Mouse (Mus musculus) liver, embryonic 11.5 days (tissue): ENCODE measurements around the gene Smyd3. TPM values are rescaled to one million over a fixed set of nuclear protein-coding genes. Genes with fewer than 3 reads are reported as not detected.
A peak's percentile ranks its signal among the peaks of the same experiment; 100 is the strongest.

Experiments used
- ATAC-seq: fragments of 200-750 bp; cut with Nextera tagmentation; replicated peaks from 2 replicates; pipeline ENCODE4 v1.8.0; 2017; ENCODE audit warnings: moderate number of reproducible peaks, mild to moderate bottlenecking, moderate TSS enrichment, moderate library complexity; ENCODE audit not compliant: low FRiP score
- DNase-seq: peaks from one replicate; pipeline ENCODE4 v3.0.0-alpha.2; 2017; ENCODE audit warnings: low spot score
- H3K27ac ChIP-seq: fragments of 300-500 bp; sonication (generic); 2 replicates; pipeline ENCODE4 v1.5.1; 2014; ENCODE audit warnings: mild to moderate bottlenecking, low read depth, low read length, control low read depth
- H3K27me3 ChIP-seq: fragments of 300-500 bp; sonication (generic); replicated peaks from 2 replicates; pipeline ENCODE4 v1.6.1; 2014; ENCODE audit warnings: low read length, mixed read lengths; ENCODE audit not compliant: control insufficient read depth, insufficient read depth
- H3K36me3 ChIP-seq: fragments of 300-500 bp; sonication (generic); 2 replicates; pipeline ENCODE4 v1.6.1; 2014; ENCODE audit warnings: mild to moderate bottlenecking, low read length, moderate library complexity, mixed read lengths; ENCODE audit not compliant: control insufficient read depth, insufficient read depth
- H3K4me1 ChIP-seq: fragments of 300-500 bp; sonication (generic); replicated peaks from 2 replicates; pipeline ENCODE4 v1.6.1; 2014; ENCODE audit warnings: low read length, mixed read lengths; ENCODE audit not compliant: control insufficient read depth, insufficient read depth
- H3K4me2 ChIP-seq: fragments of 300-500 bp; sonication (generic); 2 replicates; pipeline ENCODE4 v1.6.1; 2014; ENCODE audit warnings: mild to moderate bottlenecking, control low read depth, moderate library complexity
- H3K4me3 ChIP-seq: fragments of 300-500 bp; sonication (generic); 2 replicates; pipeline ENCODE4 v1.5.1; 2014; ENCODE audit warnings: low read depth, low read length, control low read depth
- H3K9ac ChIP-seq: fragments of 300-500 bp; sonication (generic); 2 replicates; pipeline ENCODE4 v1.6.1; 2014; ENCODE audit warnings: low read depth, low read length, control low read depth
- H3K9me3 ChIP-seq: fragments of 300-500 bp; sonication (generic); 2 replicates; pipeline ENCODE4 v1.6.1; 2016; ENCODE audit warnings: low read length, inconsistent platforms, mixed read lengths; ENCODE audit not compliant: control insufficient read depth
- WGBS: fragments of 180-500 bp; shearing (Covaris S2); extraction: QIAGEN DNeasy Blood & Tissue Kit; methylation state at CpG from one replicate; pipeline ENCODE4 v1.1.7; 2014; 5-methylcytosine and 5-hydroxymethylcytosine counted together
- polyA plus RNA-seq: library from polyadenylated mRNA; unstranded; fragments of >200 nt; fragmentation: Nextera tagmentation; extraction: Ambion mirVana; gene quantifications from 2 replicates; pipeline ENCODE4 v1.2.1, GENCODE M21; 2014

The Smyd3 gene
- polyA plus RNA-seq, 1 experiment from 2014 or later = 17.3 TPM

DNA sequence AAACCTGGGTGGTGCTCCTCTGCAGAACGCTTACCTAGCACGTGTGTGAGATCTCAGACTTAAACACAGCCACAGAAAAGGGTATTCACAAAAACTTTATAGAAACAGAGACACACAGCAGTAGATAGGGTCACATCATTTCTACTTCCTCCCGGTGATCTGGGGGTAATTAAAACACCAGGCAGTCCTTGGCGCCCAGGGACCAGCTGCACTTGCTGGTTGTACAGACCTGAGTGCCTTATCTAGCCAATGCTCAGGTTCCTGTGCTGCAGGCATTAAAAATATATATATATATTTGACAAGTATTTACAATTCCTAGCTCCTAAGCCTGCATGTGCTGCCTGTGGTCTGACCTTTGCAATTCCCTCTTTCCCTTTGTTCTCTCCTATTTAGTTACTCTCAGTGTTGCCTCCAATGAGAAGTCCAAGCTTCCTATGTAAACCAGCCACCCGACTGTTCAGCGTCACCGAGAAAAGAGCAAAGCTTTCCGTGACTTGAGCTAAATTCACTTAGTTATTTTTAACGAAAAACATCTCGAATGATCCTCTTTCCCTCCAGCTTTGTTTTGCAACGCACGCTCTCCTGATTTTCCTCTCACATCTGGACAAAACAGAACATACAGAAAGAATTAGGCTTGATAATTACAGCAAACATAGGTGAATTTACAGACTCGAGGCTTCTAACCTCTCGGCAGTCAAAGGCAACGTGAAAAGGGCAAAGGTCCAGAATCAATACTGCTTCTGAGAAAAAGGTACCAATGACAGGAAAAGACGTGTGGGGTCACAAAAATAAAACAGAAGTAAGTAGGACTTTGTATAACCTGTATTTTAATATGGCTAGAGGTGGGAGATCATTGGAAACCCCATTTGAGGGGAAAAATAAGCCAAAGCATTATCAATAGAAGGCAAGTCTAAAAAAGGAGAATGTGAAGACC, 409.8 kb downstream of the Smyd3 start:
- DNase-seq (no peak), ATAC-seq (no peak)

DNA sequence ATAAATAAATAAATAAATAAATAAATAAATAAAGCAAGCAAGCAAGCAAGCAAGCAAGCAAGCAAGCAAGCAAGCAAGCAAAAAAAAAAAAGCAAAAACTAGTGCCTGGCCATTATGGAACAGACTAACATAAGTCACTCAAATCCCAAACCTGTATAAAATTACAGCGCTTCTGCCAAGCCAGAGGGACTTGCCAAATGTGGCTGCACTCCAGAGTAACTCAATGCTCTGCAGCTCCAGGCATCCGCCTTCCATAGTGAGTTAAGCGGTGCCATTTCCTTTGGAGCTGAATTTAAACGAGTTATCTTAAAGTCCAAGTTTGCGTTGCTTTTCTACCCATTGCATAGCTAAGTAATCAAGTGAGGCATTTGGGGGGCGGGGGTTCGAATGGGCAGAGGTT, 410.6 kb downstream of the Smyd3 start:
- DNase-seq (no peak), ATAC-seq (no peak)
- Histone ChIP-seq H3K4me1 (peaks cover 11% of the 10 kb centered on the region), H3K4me3 (no peak overlapping the region), H3K27ac (0 out of 2 replicates have a peak overlapping the region, but pooled peaks have one; percentile 6), H3K27me3 (no peaks in the 10 kb centered on the region), H3K4me2 (no peak overlapping the region), H3K9ac (no peak overlapping the region), H3K9me3 (no peaks in the 10 kb centered on the region), H3K36me3 (no peaks in the 10 kb centered on the region)
- 74% methylated on average over 7 of the region's 7 CpGs for WGBS

More for the DNA sequence above, 409.8 kb downstream of the Smyd3 start:
- 57% methylated on average over 16 of the region's 16 CpGs for WGBS
- Histone ChIP-seq H3K9ac (no peak overlapping the region; the same call in 1 of the 2 replicates), H3K27ac (peak overlapping the region; percentile 34; the same call in 1 of the 2 replicates), H3K4me2 (peak overlapping the region; percentile 53), H3K4me1 (peaks cover 11% of the 10 kb centered on the region), H3K4me3 (no peak overlapping the region), H3K9me3 (no peaks in the 10 kb centered on the region), H3K27me3 (no peaks in the 10 kb centered on the region), H3K36me3 (no peaks in the 10 kb centered on the region)

DNA sequence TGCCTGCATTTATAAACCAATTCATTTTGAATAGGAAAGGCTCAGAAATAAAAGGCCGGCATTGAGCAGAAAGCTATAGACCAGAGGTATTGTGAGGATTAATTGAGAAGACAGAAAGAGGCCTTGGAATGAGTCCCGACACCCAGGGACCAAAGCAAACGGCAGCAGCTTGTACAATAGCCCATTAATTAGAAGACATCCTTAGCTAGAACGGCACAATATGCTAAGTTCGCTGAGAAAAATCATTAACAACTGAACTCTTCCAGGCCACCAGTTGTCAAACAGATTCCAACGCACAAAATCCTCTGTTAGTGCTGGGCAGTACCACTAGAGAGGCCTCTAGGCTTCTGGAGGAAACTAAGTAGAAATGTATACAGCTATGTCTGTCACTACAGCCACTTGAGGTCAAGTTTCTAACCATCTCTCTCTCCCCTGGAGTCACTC, 411.1 kb downstream of the Smyd3 start:
- 75% methylated on average over 6 of the region's 6 CpGs for WGBS
- ATAC-seq = no peak
- H3K9me3 ChIP-seq = no peaks in the 10 kb centered on the region
- no peak overlapping the region for H3K9ac ChIP-seq
- no peaks in the 10 kb centered on the region for H3K36me3 ChIP-seq
- no peak overlapping the region for H3K27ac ChIP-seq
- H3K4me2 ChIP-seq = no peak overlapping the region
- H3K4me3 ChIP-seq = no peak overlapping the region
- H3K27me3 ChIP-seq = no peaks in the 10 kb centered on the region
- no peak for DNase-seq
- H3K4me1 ChIP-seq = peaks cover 11% of the 10 kb centered on the region

DNA sequence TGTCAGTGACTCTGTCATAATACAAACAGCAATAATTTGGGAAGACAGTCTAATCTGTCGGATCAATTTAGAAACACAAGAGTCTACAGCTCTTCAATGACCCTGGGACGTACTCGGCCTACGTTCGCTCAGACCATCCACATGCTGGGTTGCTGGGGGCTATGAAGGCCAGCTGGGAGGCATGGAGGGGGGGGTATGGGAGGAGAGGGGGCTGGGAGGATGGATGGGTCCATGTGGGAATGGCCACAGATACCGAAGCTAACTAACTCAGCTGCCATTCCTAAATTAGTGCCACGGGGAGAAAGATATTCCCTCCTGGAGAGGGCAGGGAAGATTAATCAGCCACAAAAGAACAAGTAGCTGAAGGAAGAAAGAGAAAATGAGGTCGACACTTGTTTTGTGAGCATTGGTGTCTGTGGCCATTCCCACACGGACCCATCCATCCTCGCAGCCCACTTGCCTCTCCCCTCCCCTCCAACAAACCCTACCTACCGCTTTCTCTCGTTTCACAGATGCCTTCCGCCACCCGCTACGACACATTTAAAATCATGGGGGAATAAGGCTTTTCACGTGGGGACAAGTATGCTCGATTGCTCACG, 411.6 kb downstream of the Smyd3 start:
- no peak overlapping the region for H3K9ac ChIP-seq
- H3K4me1 ChIP-seq = peaks cover 11% of the 10 kb centered on the region
- no peak overlapping the region for H3K4me3 ChIP-seq
- H3K36me3 ChIP-seq = no peaks in the 10 kb centered on the region
- no peak overlapping the region for H3K4me2 ChIP-seq
- no peak overlapping the region for H3K27ac ChIP-seq
- no peaks in the 10 kb centered on the region for H3K9me3 ChIP-seq
- DNase-seq (no peak), ATAC-seq (no peak)
- no peaks in the 10 kb centered on the region for H3K27me3 ChIP-seq
- 83% methylated on average over 18 of the region's 18 CpGs for WGBS

DNA sequence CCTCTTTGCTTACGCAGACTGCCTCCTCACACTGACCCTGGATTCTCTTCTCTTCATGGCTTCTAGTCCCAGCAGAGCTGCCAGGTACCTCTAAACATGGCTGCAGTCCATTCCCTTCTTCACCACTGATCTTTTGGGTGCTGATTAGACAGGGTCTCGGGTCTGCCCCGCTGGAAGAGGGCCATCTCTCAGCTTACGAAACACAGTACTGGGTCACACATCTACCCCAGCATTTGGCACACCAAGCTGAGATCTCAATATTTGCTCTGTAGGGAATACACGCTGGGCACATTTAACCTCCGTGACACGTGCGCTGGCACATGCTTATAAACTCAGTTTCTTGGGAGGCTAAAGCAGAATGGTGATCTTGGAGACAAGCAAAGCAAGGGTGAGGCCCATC, 413.4 kb downstream of the Smyd3 start:
- ATAC-seq = no peak
- Histone ChIP-seq H3K4me2 (no peak overlapping the region), H3K36me3 (no peaks in the 10 kb centered on the region), H3K27me3 (no peaks in the 10 kb centered on the region), H3K4me1 (peaks cover 11% of the 10 kb centered on the region), H3K27ac (no peak overlapping the region), H3K9me3 (no peaks in the 10 kb centered on the region), H3K4me3 (no peak overlapping the region), H3K9ac (no peak overlapping the region)
- WGBS = 85% methylated on average over 8 of the region's 8 CpGs
- no peak for DNase-seq

DNA sequence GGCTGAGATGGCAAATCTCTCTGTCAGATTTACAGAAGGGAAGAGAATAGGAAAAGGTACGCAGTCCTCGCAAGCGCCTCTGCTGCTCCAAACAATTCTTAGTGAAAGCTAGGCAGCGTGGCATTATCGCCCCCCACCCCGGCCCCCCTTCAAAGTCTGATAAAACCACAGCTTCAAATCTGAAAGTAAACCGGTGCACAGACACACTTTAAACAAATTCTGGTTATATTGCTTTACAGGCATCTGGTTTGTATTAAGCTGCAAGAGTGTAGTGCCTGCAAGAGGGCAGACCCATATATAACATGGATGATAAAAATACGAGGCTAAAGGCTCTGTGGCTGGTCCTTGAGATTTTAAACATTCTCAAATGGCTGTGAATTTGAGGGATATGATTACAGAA, 420.8 kb downstream of the Smyd3 start:
- H3K4me1 ChIP-seq = peaks cover 5% of the 10 kb centered on the region
- H3K36me3 ChIP-seq = no peaks in the 10 kb centered on the region
- no peak overlapping the region for H3K27ac ChIP-seq
- no peak overlapping the region for H3K9ac ChIP-seq
- DNase-seq (no peak), ATAC-seq (no peak)
- H3K27me3 ChIP-seq = no peaks in the 10 kb centered on the region
- no peak overlapping the region for H3K4me3 ChIP-seq
- H3K9me3 ChIP-seq = no peaks in the 10 kb centered on the region
- 58% methylated on average over 8 of the region's 8 CpGs for WGBS
- no peak overlapping the region for H3K4me2 ChIP-seq

DNA sequence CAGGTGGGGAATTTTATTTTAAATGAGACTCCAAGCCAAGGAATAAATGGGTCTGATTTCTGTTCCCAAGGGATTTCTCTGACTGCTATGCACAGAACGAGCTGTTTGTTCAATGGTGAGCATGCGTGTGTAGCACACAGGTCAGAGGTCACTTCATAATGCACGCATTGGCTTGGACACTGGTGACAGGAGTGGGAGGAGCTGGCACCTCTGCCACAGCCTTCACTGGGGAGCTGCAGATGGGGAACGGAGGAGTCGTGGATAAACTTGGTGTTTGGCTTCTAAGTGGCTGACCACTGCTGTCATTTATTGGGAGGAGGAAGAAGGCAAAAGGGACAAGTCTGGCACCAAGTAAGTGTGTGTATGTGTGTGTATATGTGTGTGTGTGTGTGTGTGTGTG, 421.5 kb downstream of the Smyd3 start:
- 53% methylated on average over 5 of the region's 5 CpGs for WGBS
- H3K9ac ChIP-seq = no peak overlapping the region
- no peak overlapping the region for H3K4me2 ChIP-seq
- H3K4me3 ChIP-seq = no peak overlapping the region
- H3K27ac ChIP-seq = no peak overlapping the region
- ATAC-seq (no peak), DNase-seq (no peak)
- no peaks in the 10 kb centered on the region for H3K27me3 ChIP-seq
- no peaks in the 10 kb centered on the region for H3K36me3 ChIP-seq
- H3K9me3 ChIP-seq = no peaks in the 10 kb centered on the region
- H3K4me1 ChIP-seq = peaks cover 5% of the 10 kb centered on the region

DNA sequence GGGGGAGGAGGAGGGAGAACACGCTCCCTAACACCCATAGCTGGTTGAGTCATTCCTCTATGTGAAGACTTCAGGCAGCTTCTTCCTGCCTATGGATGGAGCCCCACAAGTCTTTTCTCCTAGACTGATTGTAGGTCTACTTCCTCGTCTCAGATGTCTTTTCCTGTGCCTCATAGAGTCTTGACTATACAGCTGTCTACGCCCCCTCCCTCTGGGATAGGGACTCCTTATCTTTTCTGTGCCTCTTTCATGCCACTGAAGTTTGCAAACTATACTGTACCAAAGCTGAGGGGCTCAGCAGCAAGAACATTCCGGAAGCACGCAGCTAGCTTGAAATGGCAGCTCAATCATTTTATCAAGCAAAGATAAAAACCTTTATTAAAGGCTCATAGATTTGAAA, 428.7 kb downstream of the Smyd3 start:
- ATAC-seq = no peak; the same call in 1 of the 2 replicates
- Histone ChIP-seq H3K4me2 (no peak overlapping the region), H3K27me3 (no peaks in the 10 kb centered on the region), H3K4me1 (peaks cover 2% of the 10 kb centered on the region; the same call in 1 of the 2 replicates), H3K4me3 (no peak overlapping the region), H3K9me3 (no peaks in the 10 kb centered on the region), H3K9ac (no peak overlapping the region), H3K36me3 (no peaks in the 10 kb centered on the region), H3K27ac (no peak overlapping the region)
- 66% methylated on average over 5 of the region's 5 CpGs for WGBS
- no peak for DNase-seq
